Mouse (Mus musculus) lung, embryonic 16.5 days (tissue): ENCODE results near the gene Olfr984. TPM values are rescaled to one million over a fixed set of nuclear protein-coding genes. Genes with fewer than 3 reads are reported as not detected.

Source experiments
- ATAC-seq: fragments of 200-750 bp; cut with Nextera tagmentation; 2 replicates; pipeline ENCODE4 v1.8.0; 2017; ENCODE audit warnings: low read depth, mild to moderate bottlenecking, moderate library complexity
- H3K27ac ChIP-seq: fragments of 300-500 bp; sonication (generic); 2 replicates; pipeline ENCODE4 v1.5.1; 2014; ENCODE audit warnings: mild to moderate bottlenecking, control low read depth, low read length
- H3K27me3 ChIP-seq: fragments of 300-500 bp; sonication (generic); 2 replicates; pipeline ENCODE4 v1.6.1; 2014; ENCODE audit warnings: low read depth, low read length, mixed read lengths; ENCODE audit not compliant: control insufficient read depth, insufficient read depth
- H3K36me3 ChIP-seq: fragments of 300-500 bp; sonication (generic); 2 replicates; pipeline ENCODE4 v1.6.1; 2014; ENCODE audit warnings: low read length; ENCODE audit not compliant: control insufficient read depth, insufficient read depth
- H3K4me1 ChIP-seq: fragments of 300-500 bp; sonication (generic); replicated peaks from 2 replicates; pipeline ENCODE4 v1.6.1; 2014; ENCODE audit warnings: low read length, mixed read lengths; ENCODE audit not compliant: control insufficient read depth, insufficient read depth
- H3K4me2 ChIP-seq: fragments of 300-500 bp; sonication (generic); 2 replicates; pipeline ENCODE4 v1.6.1; 2014; ENCODE audit warnings: low read depth, low read length, control low read depth
- H3K4me3 ChIP-seq: fragments of 300-500 bp; sonication (generic); 2 replicates; pipeline ENCODE4 v1.5.1; 2014; ENCODE audit warnings: mild to moderate bottlenecking, low read length, control low read depth
- H3K9ac ChIP-seq: fragments of 300-500 bp; sonication (generic); 2 replicates; pipeline ENCODE4 v1.6.1; 2014; ENCODE audit warnings: low read length, control low read depth
- H3K9me3 ChIP-seq: fragments of 300-500 bp; sonication (generic); 2 replicates; pipeline ENCODE4 v1.6.1; 2016; ENCODE audit warnings: low read length; ENCODE audit not compliant: control insufficient read depth
- WGBS: fragments of 180-500 bp; shearing (Covaris S2); extraction: QIAGEN DNeasy Blood & Tissue Kit; methylation state at CpG from one replicate; pipeline ENCODE4 v1.1.7; 2014; 5-methylcytosine and 5-hydroxymethylcytosine counted together
- polyA plus RNA-seq: library from polyadenylated mRNA; unstranded; fragments of >200 nt; fragmentation: Nextera tagmentation; extraction: Ambion mirVana; gene quantifications from 2 replicates; pipeline ENCODE4 v1.2.1, GENCODE M21; 2015

Olfr984 gene
- polyA plus RNA-seq: not detected in 2 replicates

DNA sequence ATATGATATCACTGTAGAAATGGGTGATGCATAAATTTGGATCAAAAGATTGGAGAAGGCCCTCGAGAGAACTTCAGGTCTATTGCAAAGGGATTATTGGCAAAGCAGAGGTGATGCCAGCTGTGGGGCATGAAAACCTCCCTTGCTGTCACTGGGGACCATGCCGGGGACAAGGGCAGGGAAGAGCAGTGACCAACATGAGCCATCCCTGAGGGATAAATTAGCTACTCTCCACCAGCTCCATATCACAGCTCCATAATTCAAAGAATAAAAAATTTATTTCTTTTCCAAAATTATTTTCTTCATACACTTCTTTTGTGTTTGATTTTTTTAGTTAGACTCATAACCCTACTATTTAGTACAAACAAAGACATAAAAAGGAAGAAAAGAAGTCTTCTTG lies at the start of gene Olfr984:
Olfr984 (minus strand) TSS at position 101 of the 400 bp plus-strand sequence.
- no peak within 1 kb of the TSS for H3K4me3 ChIP-seq
- H3K27me3 ChIP-seq: no peaks in the 10 kb centered on the region
- WGBS: 75% methylated on average over 2 of the region's 2 CpGs

DNA sequence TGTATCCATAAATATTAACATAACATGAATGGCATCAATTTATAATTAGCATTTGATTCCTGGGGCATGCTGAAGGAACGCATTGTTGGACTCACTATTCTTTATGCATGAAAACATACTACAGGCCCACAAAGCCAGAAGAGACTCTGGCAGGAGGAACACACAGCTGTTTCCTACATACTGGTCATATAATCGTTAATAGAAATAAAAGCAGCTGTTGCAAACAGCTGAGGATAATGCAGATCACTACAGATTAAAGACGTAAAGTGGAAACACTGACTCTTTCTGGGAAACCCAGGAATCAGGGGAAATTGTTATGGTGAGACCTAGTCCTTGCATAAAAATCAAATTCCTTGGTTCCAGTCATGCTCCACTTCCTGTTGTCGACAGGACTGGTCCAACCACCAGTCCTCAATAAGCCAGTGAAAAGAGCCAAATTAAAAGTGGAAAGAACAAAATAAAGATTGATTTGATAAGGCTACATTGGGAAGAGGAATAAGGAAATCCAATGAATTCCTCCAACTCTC lies 41.2 kb upstream of the Olfr984 start:
- ATAC-seq: no peak
- no peaks in the 10 kb centered on the region for H3K36me3 ChIP-seq
- no peak overlapping the region for H3K4me3 ChIP-seq
- H3K4me1 ChIP-seq: no peaks in the 10 kb centered on the region
- no peaks in the 10 kb centered on the region for H3K27me3 ChIP-seq
- no peak overlapping the region for H3K4me2 ChIP-seq
- H3K9me3 ChIP-seq: no peaks in the 10 kb centered on the region
- H3K9ac ChIP-seq: no peak overlapping the region
- no peak overlapping the region for H3K27ac ChIP-seq
- WGBS: 71% methylated on average over 4 of the region's 4 CpGs

More for the DNA sequence above, at the start of gene Olfr984:
- no peaks in the 10 kb centered on the region for H3K9me3 ChIP-seq
- no peak for ATAC-seq
- H3K4me2 ChIP-seq: no peak within 1 kb of the TSS
- H3K9ac ChIP-seq: no peak within 1 kb of the TSS
- H3K36me3 ChIP-seq: no peaks in the 10 kb centered on the region
- no peak within 1 kb of the TSS for H3K27ac ChIP-seq
- H3K4me1 ChIP-seq: no peaks in the 10 kb centered on the region

DNA sequence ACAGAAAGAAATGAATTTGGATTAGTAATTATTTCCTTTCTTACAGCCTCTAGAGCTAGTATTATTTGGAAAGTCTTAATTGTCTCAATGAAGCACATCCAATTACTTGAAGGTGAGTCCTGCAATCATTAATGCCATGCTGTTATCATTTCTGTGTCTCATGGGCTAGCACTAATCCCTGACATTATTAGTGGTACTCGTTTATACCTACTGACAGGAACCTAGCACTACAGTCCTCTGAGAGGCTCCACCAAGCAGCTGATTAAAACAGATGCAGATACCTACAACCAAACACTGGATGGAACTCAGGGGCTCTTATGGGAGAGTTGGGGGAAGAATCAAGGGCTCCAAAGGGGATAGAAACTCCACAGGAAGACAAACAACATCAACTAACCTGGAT lies 27.5 kb upstream of the Olfr984 start:
- H3K27ac ChIP-seq: no peak overlapping the region
- no peaks in the 10 kb centered on the region for H3K4me1 ChIP-seq
- WGBS: 59% methylated on average over 1 of the region's 1 CpGs
- no peaks in the 10 kb centered on the region for H3K36me3 ChIP-seq
- H3K9ac ChIP-seq: no peak overlapping the region
- no peaks in the 10 kb centered on the region for H3K27me3 ChIP-seq
- H3K4me2 ChIP-seq: no peak overlapping the region
- H3K4me3 ChIP-seq: no peak overlapping the region
- ATAC-seq: no peak
- no peaks in the 10 kb centered on the region for H3K9me3 ChIP-seq

DNA sequence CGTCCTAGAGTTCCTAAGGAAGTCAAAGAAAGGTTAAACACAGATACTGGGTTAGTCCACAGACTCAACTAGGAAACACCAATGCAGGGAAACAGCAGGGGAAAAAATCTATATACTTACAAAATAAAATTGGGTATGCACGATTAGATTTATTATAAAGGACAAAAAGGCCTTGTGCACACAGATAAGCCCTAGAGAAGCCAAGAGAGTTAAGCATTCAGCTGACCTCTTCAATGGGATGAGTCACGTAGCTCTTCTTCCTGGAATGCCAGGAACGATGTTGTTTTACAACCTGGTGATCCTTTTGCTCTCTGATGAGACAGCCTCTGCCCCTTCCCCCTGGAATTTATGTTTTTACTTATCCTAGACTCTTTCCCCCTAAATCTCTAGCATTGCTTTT lies 25.5 kb upstream of the Olfr984 start:
- ATAC-seq: no peak
- no peaks in the 10 kb centered on the region for H3K9me3 ChIP-seq
- H3K36me3 ChIP-seq: no peaks in the 10 kb centered on the region
- WGBS: 49% methylated on average over 4 of the region's 4 CpGs
- no peak overlapping the region for H3K4me2 ChIP-seq
- H3K4me1 ChIP-seq: no peaks in the 10 kb centered on the region
- H3K4me3 ChIP-seq: no peak overlapping the region
- H3K9ac ChIP-seq: no peak overlapping the region
- no peaks in the 10 kb centered on the region for H3K27me3 ChIP-seq
- H3K27ac ChIP-seq: no peak overlapping the region

DNA sequence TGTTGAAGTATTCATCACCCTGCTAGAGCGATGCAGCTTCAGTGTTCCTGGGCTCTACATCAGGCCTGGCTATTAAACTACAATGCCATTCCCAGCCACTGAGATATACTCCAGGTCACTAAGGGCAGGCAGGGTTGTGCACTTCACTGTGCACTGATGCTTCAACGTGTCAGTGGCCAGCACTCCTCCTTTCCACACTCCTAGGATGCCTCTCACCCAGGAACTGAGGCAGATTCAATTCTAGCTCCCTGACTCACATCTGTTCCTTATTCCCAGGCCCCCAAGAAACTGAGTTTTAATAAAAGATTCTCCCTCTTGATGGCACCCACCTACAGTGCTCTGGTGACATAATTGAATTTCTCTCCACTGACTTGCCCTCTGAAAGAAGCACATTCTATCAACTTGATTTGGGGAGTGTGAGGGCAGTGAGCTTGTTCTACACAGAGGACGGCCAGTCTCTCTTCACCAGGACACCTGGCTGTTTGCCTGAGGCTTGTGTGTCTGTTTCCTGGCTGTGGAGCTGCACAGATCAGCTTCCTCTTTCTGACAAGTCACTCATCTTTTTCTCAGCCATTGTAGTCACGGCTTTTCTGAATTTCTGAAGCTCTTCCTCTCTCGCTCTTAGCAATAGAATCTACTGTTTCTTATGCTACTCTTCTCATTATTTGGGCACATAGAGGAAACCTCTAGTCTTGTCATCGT lies 23.1 kb upstream of the Olfr984 start:
- no peak overlapping the region for H3K27ac ChIP-seq

GRCm38 (mm10) chr9:40130556-40130955 lies 16.6 kb upstream of the Olfr984 start:
- Histone ChIP-seq H3K4me3 (no peak overlapping the region), H3K36me3 (no peaks in the 10 kb centered on the region), H3K4me2 (no peak overlapping the region), H3K9me3 (no peaks in the 10 kb centered on the region), H3K9ac (no peak overlapping the region), H3K4me1 (no peaks in the 10 kb centered on the region), H3K27me3 (no peaks in the 10 kb centered on the region), H3K27ac (no peak overlapping the region)
- WGBS: 78% methylated on average over 1 of the region's 1 CpGs
- ATAC-seq: no peak

More for the DNA sequence above, 23.1 kb upstream of the Olfr984 start:
- no peaks in the 10 kb centered on the region for H3K4me1 ChIP-seq
- no peaks in the 10 kb centered on the region for H3K9me3 ChIP-seq
- ATAC-seq: no peak
- no peaks in the 10 kb centered on the region for H3K36me3 ChIP-seq
- H3K4me2 ChIP-seq: no peak overlapping the region
- H3K27me3 ChIP-seq: no peaks in the 10 kb centered on the region
- 65% methylated on average over 6 of the region's 6 CpGs for WGBS
- H3K9ac ChIP-seq: no peak overlapping the region
- H3K4me3 ChIP-seq: no peak overlapping the region

DNA sequence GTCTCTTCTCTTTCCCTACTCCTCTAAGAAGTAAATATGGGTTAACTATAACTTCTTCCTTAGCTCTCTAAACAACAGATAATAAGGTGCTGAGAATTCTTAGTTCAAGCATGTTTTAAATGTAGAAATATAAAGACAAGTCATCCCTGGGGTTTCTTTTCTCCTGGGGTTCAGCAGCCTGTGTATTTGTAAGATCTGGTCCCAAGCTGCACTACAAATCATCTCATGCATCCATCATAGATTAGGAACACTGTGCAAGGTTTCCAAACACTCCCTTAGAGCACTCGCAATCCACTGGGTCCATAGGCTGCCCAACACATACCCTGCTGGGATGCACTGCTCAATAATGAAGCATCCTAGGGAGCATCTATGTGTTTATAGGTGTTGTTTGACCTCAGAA lies 16.1 kb upstream of the Olfr984 start, which contains the start of gene Olfr985:
Olfr985 (minus strand) TSS at position 101 of the 400 bp plus-strand sequence.
- Histone ChIP-seq H3K4me2 (no peak within 1 kb of the TSS), H3K9ac (no peak within 1 kb of the TSS), H3K27me3 (no peaks in the 10 kb centered on the region), H3K27ac (no peak within 1 kb of the TSS), H3K36me3 (no peaks in the 10 kb centered on the region), H3K9me3 (no peaks in the 10 kb centered on the region), H3K4me3 (no peak within 1 kb of the TSS), H3K4me1 (no peaks in the 10 kb centered on the region)
- WGBS: 76% methylated on average over 1 of the region's 1 CpGs
- no peak for ATAC-seq

GRCm38 (mm10) chr9:40117287-40117659 lies 3.3 kb upstream of the Olfr984 start:
- H3K4me2 ChIP-seq: peak overlapping the region; percentile 5; the same call in 1 of the 2 replicates
- no peaks in the 10 kb centered on the region for H3K4me1 ChIP-seq
- 58% methylated on average over 5 of the region's 5 CpGs for WGBS
- no peak overlapping the region for H3K27ac ChIP-seq
- H3K27me3 ChIP-seq: no peaks in the 10 kb centered on the region
- H3K9me3 ChIP-seq: no peaks in the 10 kb centered on the region
- no peak overlapping the region for H3K4me3 ChIP-seq
- H3K9ac ChIP-seq: no peak overlapping the region
- ATAC-seq: no peak; the same call in 1 of the 2 replicates
- H3K36me3 ChIP-seq: no peaks in the 10 kb centered on the region

DNA sequence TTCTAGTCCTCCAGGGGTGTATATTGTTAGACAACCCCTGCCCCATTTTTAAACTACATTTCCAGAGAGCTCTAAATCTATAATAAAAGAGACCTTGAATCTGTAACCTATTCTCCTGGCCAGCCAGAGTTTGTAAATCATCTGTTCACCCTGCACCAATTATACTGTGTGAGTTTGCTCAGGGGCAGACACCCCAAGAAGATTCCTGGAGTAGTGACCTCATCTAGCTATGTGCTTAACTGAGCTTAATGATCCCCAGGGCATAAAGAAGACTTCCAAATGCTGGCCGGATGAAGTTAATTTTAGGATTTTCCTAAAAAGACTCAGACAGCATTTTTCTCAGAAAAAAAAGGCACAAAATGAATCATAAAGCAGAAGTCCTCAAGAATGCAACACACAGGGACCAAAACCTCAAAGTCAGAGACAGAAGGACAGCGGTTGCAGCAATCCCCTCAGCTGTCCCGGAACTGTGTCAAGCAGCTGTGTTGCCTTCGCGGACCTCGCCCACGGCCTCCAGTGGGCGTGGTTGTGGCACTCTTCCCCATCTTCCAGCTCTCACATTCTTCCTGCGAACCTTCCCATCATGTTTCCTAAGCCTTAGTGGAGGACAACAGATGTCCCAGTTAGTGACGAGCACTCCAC lies 2.8 kb upstream of the Olfr984 start:
- WGBS: 45% methylated on average over 10 of the region's 10 CpGs
- ATAC-seq: peak; percentile 79

More for the DNA sequence above, 2.8 kb upstream of the Olfr984 start:
- H3K36me3 ChIP-seq: no peaks in the 10 kb centered on the region
- peak overlapping the region; percentile 5; the same call in 1 of the 2 replicates for H3K4me2 ChIP-seq
- H3K27ac ChIP-seq: no peak overlapping the region
- no peak overlapping the region for H3K9ac ChIP-seq
- no peak overlapping the region for H3K4me3 ChIP-seq
- no peaks in the 10 kb centered on the region for H3K4me1 ChIP-seq
- no peaks in the 10 kb centered on the region for H3K9me3 ChIP-seq
- no peaks in the 10 kb centered on the region for H3K27me3 ChIP-seq
